18 mouse cellular contexts compared by ENCODE assay signal in the genomic region with DNA sequence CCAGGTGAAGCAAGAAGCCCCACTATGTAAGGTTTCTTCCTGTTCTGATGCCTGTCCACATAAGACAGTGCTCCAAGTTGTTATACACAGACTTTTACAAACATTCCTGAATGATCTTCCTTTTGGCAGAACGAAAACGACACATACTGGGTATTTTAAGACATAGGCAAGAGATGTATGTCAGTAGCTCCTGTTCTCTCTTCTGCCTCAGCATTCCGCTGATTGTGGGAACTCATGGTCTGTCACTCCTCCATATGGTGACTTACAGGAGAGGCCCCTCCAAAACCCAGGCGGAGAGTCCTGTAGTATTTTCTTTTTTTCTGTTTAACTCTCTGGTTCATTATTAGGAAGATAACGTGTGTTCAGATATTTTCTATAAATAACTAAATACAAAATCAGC.
A peak's percentile ranks its signal among the peaks of the same experiment; 100 is the strongest.
DNase-seq lines count a peak whose midpoint lies in the region; ATAC-seq and TF ChIP-seq lines count a peak whose summit lies in the region.
"Had no signal": no experiment of that assay in that cellular context is flagged by ENCODE, and none has a peak within 500 bp of the region (broad histone marks: within the 10 kb centered on the region; RNA-seq: fewer than 3 reads in every experiment).

No protein-coding gene starts in this region.

- ATAC-seq in frontal cortex, adult (ENCODE audit: low TSS enrichment), result peak; percentile 89
- no peak for ATAC-seq in lung, postnatal 0 days
- ATAC-seq: forebrain, embryonic 14.5 days; forebrain, embryonic 16.5 days had no signal

- H3K4me1 ChIP-seq in lung, postnatal 0 days (ENCODE audit: insufficient read depth, low read depth, low read length), result no peaks in the 10 kb centered on the region
- H3K4me1 ChIP-seq: embryonic facial prominence, embryonic 10.5 days; embryonic facial prominence, embryonic 12.5 days; forebrain, embryonic 12.5 days had no signal

- no peaks in the 10 kb centered on the region for H3K27me3 ChIP-seq in lung, postnatal 0 days (replicated peaks; ENCODE audit: insufficient read depth, low read length)
- H3K27me3 ChIP-seq: embryonic facial prominence, embryonic 12.5 days; forebrain, embryonic 12.5 days had no signal

- TF ChIP-seq EP300 in lung, postnatal 0 days (IDR thresholded peaks at IDR 0.05), result no peak

- no peak for TF ChIP-seq CTCF in lung, postnatal 0 days (IDR thresholded peaks at IDR 0.05)

- WGBS in lung, postnatal 0 days, result 69% methylated on average over 5 of the region's 5 CpGs

- H3K4me3 ChIP-seq in lung, postnatal 0 days (ENCODE audit: low read depth, low read length), result no peak overlapping the region
- H3K4me3 ChIP-seq: embryonic facial prominence, embryonic 10.5 days; embryonic facial prominence, embryonic 12.5 days; forebrain, embryonic 12.5 days had no signal

- no peaks in the 10 kb centered on the region for H3K36me3 ChIP-seq in lung, postnatal 0 days (ENCODE audit: insufficient read depth, low read length)
- H3K36me3 ChIP-seq: embryonic facial prominence, embryonic 10.5 days; embryonic facial prominence, embryonic 12.5 days; forebrain, embryonic 12.5 days had no signal

- no peaks in the 10 kb centered on the region for H3K9me3 ChIP-seq in lung, postnatal 0 days (ENCODE audit: low read length)
- H3K9me3 ChIP-seq: embryonic facial prominence, embryonic 10.5 days; embryonic facial prominence, embryonic 12.5 days; forebrain, embryonic 12.5 days had no signal

- DNase-seq in frontal cortex, postnatal 14 days (ENCODE audit: low spot score in 2 of 2), result no peak
- DNase-seq in right cerebral cortex, postnatal 10 days (ENCODE audit: low spot score in 2 of 2), result peak; percentile 22 to 33
- DNase-seq in right cerebral cortex, adult 2 months (ENCODE audit: low spot score in 2 of 2), result no peak
- DNase-seq in lung, postnatal 0 days (ENCODE audit: low spot score), result no peak
- DNase-seq: adrenal gland, adult 2 months; adrenal gland, postnatal 10 days; adrenal gland, postnatal 25 days; cerebellum, adult 11-12 months; cerebellum, adult 2 months; cerebellum, adult 9-10 months; cerebellum, postnatal 10 days; cerebellum, postnatal 25 days had no signal

- no peak overlapping the region for H3K9ac ChIP-seq in lung, postnatal 0 days (replicated peaks; ENCODE audit: low read depth)
- H3K9ac ChIP-seq: embryonic facial prominence, embryonic 12.5 days; forebrain, embryonic 12.5 days had no signal

- no peak overlapping the region for H3K4me2 ChIP-seq in lung, postnatal 0 days (replicated peaks; ENCODE audit: low read depth, low read length)
- H3K4me2 ChIP-seq: embryonic facial prominence, embryonic 12.5 days; forebrain, embryonic 12.5 days had no signal

- no peak overlapping the region for H3K27ac ChIP-seq in lung, postnatal 0 days (ENCODE audit: low read length)
- H3K27ac ChIP-seq: embryonic facial prominence, embryonic 10.5 days; embryonic facial prominence, embryonic 12.5 days; forebrain, embryonic 12.5 days had no signal

Comparison
In these comparisons a context has a peak if more than half of its experiments do, and no peak if none do; other contexts are left out.
1. DNase-seq: peak in right cerebral cortex, postnatal 10 days (2 of 2); none in frontal cortex, postnatal 14 days (0 of 2), right cerebral cortex, adult 2 months (0 of 2) and lung, postnatal 0 days (single experiment).